Mouse (Mus musculus): ENCODE data around the gene Pou2f1. TPM values are rescaled to one million over a fixed set of nuclear protein-coding genes. Genes with fewer than 3 reads are reported as not detected.

Pou2f1 gene
- total RNA-seq (2021): 10 to 100 TPM; 12.0 to 15.1 TPM
- long read RNA-seq, experiment 1, partial matches to known transcripts: 1 of 4 reads
- long read RNA-seq, experiment 1, other reads (novel, unspliced or antisense): 2 of 4 reads
- long read RNA-seq, experiment 2, partial matches to known transcripts: 0 of 1 reads
- long read RNA-seq, experiment 2, other reads (novel, unspliced or antisense): 1 of 1 reads

GRCm38 (mm10) chr1:166002520-166003155, at the start of gene Pou2f1:
Gene Pou2f1, minus strand, starts transcription at chr1:166002678.
- peak; percentile 98 to 99 for DNase-seq
- intact Hi-C loops (cut with DNase I): loop anchor here (10.0 kb wide), 1 partner anchor 372 kb away; the partner anchor contains the start of gene Tada1

GRCm38 (mm10) chr1:166049046-166049827, 46.8 kb upstream of the Pou2f1 start:
- intact Hi-C loops (cut with DNase I): no loop called here
- DNase-seq: peak in 1 of 2 experiments; percentile 5

- intact Hi-C loops (cut with DNase I): no loop called here
- peak in 1 of 2 experiments; percentile 7 for DNase-seq
Measured at GRCm38 (mm10) chr1:166048230-166048911, 45.9 kb upstream of the Pou2f1 start.

GRCm38 (mm10) chr1:166047505-166048170, 45.2 kb upstream of the Pou2f1 start:
- intact Hi-C loops (cut with DNase I): no loop called here
- peak in 1 of 2 experiments; percentile 21 for DNase-seq

GRCm38 (mm10) chr1:166045894-166046197, 43.4 kb upstream of the Pou2f1 start:
- no peak for DNase-seq
- intact Hi-C loops (cut with DNase I): no loop called here

GRCm38 (mm10) chr1:166045060-166045893, 42.8 kb upstream of the Pou2f1 start:
- intact Hi-C loops (cut with DNase I): no loop called here
- DNase-seq: peak in 1 of 2 experiments; percentile 8

GRCm38 (mm10) chr1:166043451-166044149, 41.1 kb upstream of the Pou2f1 start:
- intact Hi-C loops (cut with DNase I): no loop called here

GRCm38 (mm10) chr1:166041501-166041900, 39.0 kb upstream of the Pou2f1 start:
- no peak for DNase-seq
- intact Hi-C loops (cut with DNase I): no loop called here

More at GRCm38 (mm10) chr1:166043451-166044149, 41.1 kb upstream of the Pou2f1 start:
- DNase-seq: peak in 1 of 2 experiments; percentile 14

- intact Hi-C loops (cut with DNase I): no loop called here
- no peak for DNase-seq
Measured at GRCm38 (mm10) chr1:166038731-166039332, 36.4 kb upstream of the Pou2f1 start.

- intact Hi-C loops (cut with DNase I): no loop called here
- DNase-seq: no peak
Measured at GRCm38 (mm10) chr1:166035045-166035444, 32.6 kb upstream of the Pou2f1 start.

GRCm38 (mm10) chr1:166031673-166032547, 29.4 kb upstream of the Pou2f1 start:
- DNase-seq: no peak
- intact Hi-C loops (cut with DNase I): no loop called here

- intact Hi-C loops (cut with DNase I): no loop called here
- no peak for DNase-seq
Measured at GRCm38 (mm10) chr1:166023981-166024380, 21.5 kb upstream of the Pou2f1 start.

- intact Hi-C loops (cut with DNase I): no loop called here
- no peak for DNase-seq
Measured at GRCm38 (mm10) chr1:166017203-166017602, 14.7 kb upstream of the Pou2f1 start.

GRCm38 (mm10) chr1:166016306-166016705, 13.8 kb upstream of the Pou2f1 start:
- intact Hi-C loops (cut with DNase I): no loop called here
- DNase-seq: no peak

GRCm38 (mm10) chr1:166014530-166014929, 12.1 kb upstream of the Pou2f1 start:
- DNase-seq: no peak
- intact Hi-C loops (cut with DNase I): no loop called here

- no peak for DNase-seq
- intact Hi-C loops (cut with DNase I): no loop called here
Measured at GRCm38 (mm10) chr1:166010106-166010505, 7.6 kb upstream of the Pou2f1 start.

GRCm38 (mm10) chr1:166008634-166009350, 6.3 kb upstream of the Pou2f1 start:
- DNase-seq: no peak
- intact Hi-C loops (cut with DNase I): loop anchor here (10.0 kb wide), 1 partner anchor 366 kb away; the partner anchor contains the start of gene Tada1

All from heart, postnatal 14 days (tissue).